Mouse (Mus musculus) retina, postnatal 7 days (tissue): ENCODE measurements around the gene Dlgap1.

Source experiments
- DNase-seq: peaks from one replicate; pipeline ENCODE4 v3.0.0-alpha.2; 2012; ENCODE audit warnings: low read depth, low spot score

Dlgap1 gene

GRCm38 (mm10) chr17:70626396-70626795 is 657.5 kb downstream of the Dlgap1 start:
- no peak for DNase-seq

- no peak for DNase-seq
Observed at GRCm38 (mm10) chr17:70626925-70627324, 658.1 kb downstream of the Dlgap1 start.

DNA sequence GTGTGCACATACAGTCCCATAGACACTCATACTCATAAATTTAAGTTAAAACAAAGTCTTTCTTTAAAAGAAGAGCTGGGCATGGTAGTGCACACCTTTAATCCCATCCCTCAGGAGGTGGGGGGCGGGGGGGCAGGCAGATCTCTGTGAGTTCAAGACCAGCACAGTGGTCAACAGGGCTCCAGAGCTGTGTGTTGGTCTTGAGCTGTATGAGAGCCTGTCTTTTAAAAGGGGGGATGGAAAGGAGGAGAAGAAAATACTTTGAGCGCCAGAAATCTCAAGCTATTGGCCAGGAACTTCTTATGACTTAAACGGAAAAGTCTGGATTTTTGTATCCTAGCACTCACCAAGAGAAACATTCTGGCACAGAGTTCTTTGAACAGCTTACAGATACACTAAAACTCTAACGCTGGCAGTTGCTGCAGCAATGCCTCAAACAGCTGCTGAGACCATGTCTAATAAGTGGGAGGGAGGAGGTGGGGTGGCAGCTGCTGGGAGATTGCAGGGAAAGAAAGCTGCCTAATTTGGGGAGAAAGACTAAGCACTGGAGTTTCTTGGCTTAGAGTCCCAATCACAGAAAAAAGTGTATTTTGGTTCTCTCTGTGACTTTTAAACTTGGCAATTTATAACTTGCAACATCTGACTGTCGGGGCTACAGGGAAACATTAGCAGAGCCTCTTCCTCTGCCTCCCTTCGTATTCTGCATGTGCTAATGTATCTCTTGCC is 660.9 kb downstream of the Dlgap1 start:
- no peak for DNase-seq

- peak; percentile 64 for DNase-seq
Observed at GRCm38 (mm10) chr17:70633181-70633944, 664.5 kb downstream of the Dlgap1 start.

GRCm38 (mm10) chr17:70643211-70643610 is 674.3 kb downstream of the Dlgap1 start:
- DNase-seq = no peak

DNA sequence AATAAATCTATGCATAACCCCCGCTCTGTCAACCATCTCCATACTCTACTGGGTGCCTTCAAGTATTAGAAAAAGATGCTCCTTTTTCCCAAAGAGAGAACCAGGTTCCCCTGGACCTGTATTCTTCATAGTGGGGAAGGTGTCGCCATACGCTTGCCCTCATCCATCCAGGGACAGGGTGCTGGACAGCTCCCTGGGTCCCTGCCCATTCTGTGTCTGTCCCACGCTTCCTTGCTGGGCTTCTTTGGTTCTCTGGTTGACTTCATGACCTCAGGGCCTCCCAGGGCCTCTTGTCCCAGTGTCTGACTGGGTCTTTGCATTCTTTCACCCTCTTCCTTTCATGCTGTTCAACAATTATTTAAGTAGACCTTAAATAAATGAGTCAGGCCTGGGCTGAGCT is 677.8 kb downstream of the Dlgap1 start:
- DNase-seq = no peak

DNA sequence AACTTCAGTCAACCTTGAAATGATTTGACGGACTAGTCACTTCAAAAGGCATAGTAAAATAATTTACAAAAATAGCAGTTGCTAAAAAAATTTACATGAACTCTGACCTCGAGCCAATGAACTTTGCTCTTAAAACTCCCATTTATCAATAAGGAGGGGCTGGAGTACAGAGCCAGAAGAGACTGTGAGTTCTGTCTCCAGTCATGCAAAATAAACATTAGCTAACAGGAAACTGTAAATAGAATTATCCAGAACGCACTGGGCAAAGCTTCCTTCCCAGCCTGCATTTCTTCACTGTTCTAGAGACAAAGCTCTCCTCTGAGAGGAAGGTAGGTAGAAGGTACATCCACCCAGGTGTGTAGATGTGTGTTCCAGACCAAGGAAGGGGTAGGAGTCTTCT is 692.5 kb downstream of the Dlgap1 start:
- DNase-seq = no peak

- DNase-seq = no peak
Observed at GRCm38 (mm10) chr17:70663992-70664391, 695.1 kb downstream of the Dlgap1 start.

- no peak for DNase-seq
Observed at GRCm38 (mm10) chr17:70664484-70665040, 695.7 kb downstream of the Dlgap1 start.

- DNase-seq = no peak
Observed at GRCm38 (mm10) chr17:70673985-70674384, 705.1 kb downstream of the Dlgap1 start.

- DNase-seq = no peak
Observed at GRCm38 (mm10) chr17:70676522-70676921, 707.6 kb downstream of the Dlgap1 start.

DNA sequence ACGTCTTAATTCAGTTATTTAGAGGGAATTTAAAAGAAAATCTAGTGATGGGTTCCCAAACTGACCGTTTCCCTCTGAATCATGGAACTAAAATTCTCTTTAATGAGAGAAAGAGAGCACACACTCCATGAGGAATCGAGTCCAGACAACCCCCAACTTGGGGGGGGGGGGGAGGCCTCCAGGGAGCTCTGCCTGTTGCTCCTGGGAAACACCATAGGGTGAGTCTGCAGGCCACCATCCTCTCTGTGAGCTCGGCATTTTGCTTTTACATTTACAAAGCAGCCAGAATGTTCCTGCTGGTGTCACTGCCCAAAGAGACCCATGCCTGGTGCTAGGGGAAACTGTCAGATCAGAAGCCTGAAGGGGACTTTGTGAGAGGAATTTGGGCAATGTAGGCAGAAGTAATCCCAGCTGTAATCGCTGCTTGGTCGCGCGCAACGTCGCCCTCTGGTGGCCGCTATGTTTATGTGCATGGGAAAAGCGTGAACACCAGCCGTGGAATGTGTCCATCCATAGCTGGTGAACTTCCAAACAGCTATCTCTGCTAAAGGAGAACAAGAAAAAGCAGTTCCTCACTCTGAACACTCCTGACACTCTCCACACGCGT is 714.8 kb downstream of the Dlgap1 start:
- DNase-seq = peak; percentile 43

DNA sequence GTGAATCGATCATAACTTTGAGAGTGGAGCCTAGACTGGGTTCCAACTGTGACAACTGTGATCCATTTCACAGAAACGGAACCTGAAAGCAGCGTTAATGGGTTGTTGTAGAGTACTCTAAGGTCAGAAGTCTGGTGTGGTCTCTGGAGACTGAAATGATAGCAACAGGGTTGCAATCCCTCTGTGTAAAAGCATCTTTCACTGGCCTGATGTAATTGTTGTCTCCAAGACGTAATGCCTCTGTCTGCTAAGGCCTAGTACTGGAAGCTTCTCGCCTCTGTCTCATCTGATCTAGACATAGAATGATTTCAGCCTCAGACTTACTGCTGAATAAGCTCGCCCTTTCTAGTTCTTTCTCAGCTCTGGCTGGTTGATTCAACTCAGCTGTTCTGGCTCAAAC is 721.3 kb downstream of the Dlgap1 start:
- DNase-seq = no peak

- DNase-seq = no peak
Observed at GRCm38 (mm10) chr17:70690598-70690997, 721.7 kb downstream of the Dlgap1 start.

- peak; percentile 53 for DNase-seq
Observed at GRCm38 (mm10) chr17:70706976-70707818, 738.3 kb downstream of the Dlgap1 start.

- DNase-seq = no peak
Observed at GRCm38 (mm10) chr17:70707819-70708140, 738.9 kb downstream of the Dlgap1 start.

GRCm38 (mm10) chr17:70709545-70709944 is 740.7 kb downstream of the Dlgap1 start:
- DNase-seq = no peak

DNA sequence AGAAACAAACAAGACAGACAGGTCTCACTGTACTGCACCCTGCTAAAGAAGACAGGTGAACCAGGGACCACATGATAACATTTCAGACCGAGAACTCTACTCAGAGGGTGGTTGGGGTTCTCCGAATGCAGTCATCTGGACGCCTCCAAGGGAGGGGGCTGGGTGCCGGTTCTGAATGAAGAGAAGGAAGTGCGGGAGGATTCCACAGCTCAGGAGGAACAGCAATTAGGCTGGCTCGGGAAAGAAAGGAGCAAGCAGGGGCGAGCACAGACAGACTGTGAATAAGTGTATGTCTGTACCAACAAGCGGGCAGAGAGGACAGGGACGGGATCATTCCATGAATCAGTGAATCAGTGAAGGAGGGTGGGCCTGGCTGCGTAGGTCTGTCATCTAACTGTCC is 744.6 kb downstream of the Dlgap1 start:
- no peak for DNase-seq

GRCm38 (mm10) chr17:70719684-70720324 is 750.9 kb downstream of the Dlgap1 start:
- no peak for DNase-seq

- DNase-seq = no peak
Observed at GRCm38 (mm10) chr17:70720766-70721165, 751.9 kb downstream of the Dlgap1 start.

DNA sequence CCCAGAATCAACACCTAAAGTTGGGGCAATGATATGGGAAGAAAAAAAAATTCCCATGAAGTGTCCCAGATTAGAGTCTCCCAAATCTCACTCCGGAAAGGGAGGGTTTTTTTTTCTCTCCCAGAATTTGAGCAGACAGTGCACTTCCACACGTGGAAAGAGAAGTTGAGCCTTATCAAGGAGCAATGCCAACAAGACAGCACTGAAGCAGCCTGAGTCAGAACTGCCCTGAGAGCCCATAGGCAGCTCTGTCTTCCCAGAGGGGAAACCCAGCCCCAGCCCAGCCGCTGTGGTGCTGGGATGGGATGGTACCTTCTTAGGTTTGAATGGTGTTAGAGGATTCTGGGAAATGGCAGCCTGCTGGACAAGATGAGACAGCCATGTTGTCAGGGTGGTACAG is 753.3 kb downstream of the Dlgap1 start:
- DNase-seq = no peak
